Mouse (Mus musculus) E14TG2a.4 (cell line): ENCODE measurements around the gene Tob2.

Experiments
- H3K27me3 ChIP-seq: 2 replicates; pipeline ENCODE4 v1.6.1; 2014; ENCODE audit warnings: low read length, control low read depth; ENCODE audit not compliant: insufficient read depth
- H3K36me3 ChIP-seq: 2 replicates; pipeline ENCODE4 v1.6.1; 2014; ENCODE audit warnings: low read length, control low read depth; ENCODE audit not compliant: insufficient read depth
- H3K4me1 ChIP-seq: replicated peaks from 2 replicates; pipeline ENCODE4 v1.6.1; 2014; ENCODE audit warnings: low read depth, low read length, control low read depth
- H3K4me3 ChIP-seq: replicated peaks from 2 replicates; pipeline ENCODE4 v1.5.1; 2014; ENCODE audit warnings: mild to moderate bottlenecking, low read length
- H3K9me3 ChIP-seq: 2 replicates; pipeline ENCODE4 v1.6.1; 2014; ENCODE audit warnings: low read length, control low read depth
- CTCF ChIP-seq: conservative IDR thresholded peaks from 2 replicates; pipeline ENCODE4 v1.5.1; 2014; ENCODE audit warnings: low read length
- NANOG ChIP-seq: IDR thresholded peaks from 2 replicates; pipeline ENCODE4 v1.6.1; 2014; ENCODE audit warnings: borderline replicate concordance, low read length, mixed read lengths
- POU5F1 ChIP-seq: IDR thresholded peaks from 2 replicates; pipeline ENCODE4 v1.6.1; 2014; ENCODE audit warnings: low read length, borderline replicate concordance

Gene Tob2

GRCm38 (mm10) chr15:81871604-81872261 lies 13.1 kb upstream of the Tob2 start, which contains the start of gene Phf5a:
Phf5a (minus strand) TSS chr15:81871911.
- H3K9me3 ChIP-seq, result no peaks in the 10 kb centered on the region
- H3K27me3 ChIP-seq, result no peaks in the 10 kb centered on the region
- H3K4me1 ChIP-seq, result peaks cover 68% of the 10 kb centered on the region
- H3K36me3 ChIP-seq, result peaks cover 52% of the 10 kb centered on the region
- peak within 1 kb of the TSS; percentile 100 for H3K4me3 ChIP-seq
- TF ChIP-seq NANOG, result 0 out of 2 replicates have a peak, but pooled peaks have one; percentile 3
- no peak for TF ChIP-seq POU5F1

DNA sequence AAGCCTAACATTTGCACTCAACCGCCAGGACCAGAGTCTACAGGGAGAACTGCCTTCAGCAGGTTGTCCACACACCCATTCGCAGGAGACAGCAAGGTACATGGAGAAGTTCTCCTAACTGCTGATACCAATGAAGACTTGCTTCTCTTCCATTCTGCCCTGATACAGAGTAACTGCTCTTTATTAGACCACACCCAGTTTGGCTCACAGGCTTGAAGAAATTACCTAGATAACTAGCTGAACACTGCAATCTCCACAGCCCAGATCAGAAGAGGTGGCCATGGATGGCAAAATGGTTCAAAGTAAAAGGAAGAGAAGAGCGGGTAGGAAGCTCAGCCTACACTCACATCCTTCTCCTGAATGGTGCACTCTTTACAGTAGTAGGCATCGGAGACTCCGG lies 11.4 kb upstream of the Tob2 start:
- Histone ChIP-seq H3K9me3 (no peaks in the 10 kb centered on the region), H3K4me3 (0 out of 2 replicates have a peak overlapping the region, but pooled peaks have one; percentile 100), H3K27me3 (no peaks in the 10 kb centered on the region), H3K4me1 (peaks cover 75% of the 10 kb centered on the region), H3K36me3 (peaks cover 63% of the 10 kb centered on the region)
- TF ChIP-seq NANOG (no peak), POU5F1 (no peak), CTCF (no peak)

- Histone ChIP-seq H3K36me3 (peaks cover 59% of the 10 kb centered on the region), H3K4me1 (peaks cover 43% of the 10 kb centered on the region), H3K4me3 (no peak overlapping the region), H3K9me3 (peaks cover 10% of the 10 kb centered on the region), H3K27me3 (peaks cover 8% of the 10 kb centered on the region)
- TF ChIP-seq POU5F1, result no peak
- TF ChIP-seq CTCF, result no peak
- no peak for TF ChIP-seq NANOG
These were observed 5.6 kb upstream of the Tob2 start for GRCm38 (mm10) chr15:81864238-81864637.

DNA sequence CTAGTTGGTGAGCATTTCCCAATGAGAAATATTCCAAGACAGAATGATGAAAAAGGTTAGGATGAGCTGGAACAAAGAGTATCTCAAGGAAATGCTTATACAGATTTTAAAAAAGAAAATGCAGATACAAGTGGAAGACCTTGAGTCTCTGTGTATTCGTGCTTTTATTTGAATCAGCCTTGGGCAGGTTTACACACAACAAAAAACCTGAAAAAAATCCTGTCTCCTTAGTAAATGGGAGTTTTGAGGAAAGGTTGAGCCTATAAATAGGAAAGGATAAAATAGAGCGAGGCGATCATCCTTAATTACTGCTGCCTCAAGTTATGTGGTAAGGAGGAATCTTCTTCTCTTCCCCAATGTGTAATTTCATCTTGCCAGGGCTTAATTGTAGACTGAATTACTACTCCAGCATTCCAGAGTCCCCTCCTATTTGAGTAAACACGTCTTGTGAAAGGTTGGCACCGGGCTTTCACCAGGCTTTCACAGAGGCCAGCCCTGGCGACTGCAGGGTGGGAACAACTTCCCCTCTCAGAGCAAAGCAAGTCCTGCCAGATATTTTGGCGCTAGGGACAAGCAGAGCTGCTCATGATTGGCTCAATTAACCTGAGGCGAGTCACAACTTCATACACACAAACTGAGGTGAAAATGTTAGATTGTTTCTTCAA lies 2.0 kb upstream of the Tob2 start:
- Histone ChIP-seq H3K36me3 (peaks cover 22% of the 10 kb centered on the region), H3K27me3 (peaks cover 26% of the 10 kb centered on the region), H3K4me1 (peaks cover 43% of the 10 kb centered on the region), H3K9me3 (peaks cover 10% of the 10 kb centered on the region), H3K4me3 (no peak overlapping the region)
- TF ChIP-seq CTCF, result no peak
- TF ChIP-seq POU5F1, result no peak
- no peak for TF ChIP-seq NANOG

GRCm38 (mm10) chr15:81859330-81860255 lies 997 bp upstream of the Tob2 start:
- Histone ChIP-seq H3K36me3 (peaks cover 12% of the 10 kb centered on the region), H3K9me3 (peaks cover 10% of the 10 kb centered on the region), H3K4me3 (peak overlapping the region; percentile 94), H3K4me1 (peaks cover 42% of the 10 kb centered on the region), H3K27me3 (peaks cover 26% of the 10 kb centered on the region)
- TF ChIP-seq CTCF (no peak), NANOG (no peak), POU5F1 (no peak)

DNA sequence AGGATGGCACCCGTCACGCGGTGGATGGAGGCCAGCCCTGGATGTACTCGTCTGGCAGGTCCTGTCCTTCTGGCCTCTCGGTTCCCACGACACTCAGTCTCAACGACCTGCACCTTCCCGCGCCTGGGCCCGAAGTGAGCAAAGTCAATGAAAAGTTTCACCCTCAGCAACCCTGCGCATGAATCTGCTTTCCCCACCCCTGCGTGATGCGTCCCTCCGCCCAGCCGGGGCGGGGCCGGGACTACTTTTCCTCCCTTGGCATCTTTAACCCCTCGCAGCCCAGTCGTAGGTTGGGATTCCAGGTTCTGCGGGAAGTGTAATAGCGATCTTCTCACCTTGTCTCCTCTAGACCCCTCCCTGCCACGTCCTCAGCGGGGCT lies 469 bp downstream of the Tob2 start:
- 0 out of 2 replicates have a peak, but pooled peaks have one; percentile 37 for TF ChIP-seq POU5F1
- TF ChIP-seq NANOG, result no peak
- Histone ChIP-seq H3K4me1 (peaks cover 39% of the 10 kb centered on the region), H3K36me3 (peaks cover 9% of the 10 kb centered on the region; the same call in 1 of the 2 replicates), H3K27me3 (peaks cover 26% of the 10 kb centered on the region), H3K4me3 (peak overlapping the region; percentile 94), H3K9me3 (peaks cover 10% of the 10 kb centered on the region)

DNA sequence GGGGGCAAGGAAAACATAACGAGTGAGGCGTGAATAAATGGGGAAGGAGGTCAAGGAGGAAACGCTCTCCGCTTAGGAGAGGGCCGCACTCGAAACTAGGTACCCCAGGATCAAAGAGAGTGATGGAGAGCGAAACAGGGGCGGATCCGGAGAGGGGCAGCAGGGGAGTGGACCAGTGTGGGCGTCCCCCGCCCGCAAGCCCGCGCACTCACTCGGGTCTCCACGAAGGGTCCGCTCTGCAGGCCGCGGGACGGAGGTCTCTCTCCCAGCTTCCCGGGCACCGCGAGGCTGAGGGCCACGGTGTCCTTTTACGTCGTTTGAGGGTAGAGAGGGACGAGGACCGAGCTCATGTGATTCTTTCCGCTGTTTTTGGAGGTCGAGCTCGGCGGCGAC lies 876 bp downstream of the Tob2 start:
- TF ChIP-seq NANOG (no peak), POU5F1 (no peak), CTCF (no peak)
- H3K9me3 ChIP-seq, result peaks cover 10% of the 10 kb centered on the region
- peak overlapping the region; percentile 94 for H3K4me3 ChIP-seq
- peaks cover 13% of the 10 kb centered on the region; the same call in 1 of the 2 replicates for H3K36me3 ChIP-seq
- peaks cover 26% of the 10 kb centered on the region for H3K27me3 ChIP-seq
- H3K4me1 ChIP-seq, result peaks cover 42% of the 10 kb centered on the region
